Mouse (Mus musculus): Measurements from ENCODE around the gene Gm10271. TPM values are rescaled to one million over a fixed set of nuclear protein-coding genes. Genes with fewer than 3 reads are reported as not detected.
A peak's percentile ranks its signal among the peaks of the same experiment; 100 is the strongest.

The Gm10271 gene
- polyA plus RNA-seq (2012; rRNA removed), result not detected in 2 replicates

DNA sequence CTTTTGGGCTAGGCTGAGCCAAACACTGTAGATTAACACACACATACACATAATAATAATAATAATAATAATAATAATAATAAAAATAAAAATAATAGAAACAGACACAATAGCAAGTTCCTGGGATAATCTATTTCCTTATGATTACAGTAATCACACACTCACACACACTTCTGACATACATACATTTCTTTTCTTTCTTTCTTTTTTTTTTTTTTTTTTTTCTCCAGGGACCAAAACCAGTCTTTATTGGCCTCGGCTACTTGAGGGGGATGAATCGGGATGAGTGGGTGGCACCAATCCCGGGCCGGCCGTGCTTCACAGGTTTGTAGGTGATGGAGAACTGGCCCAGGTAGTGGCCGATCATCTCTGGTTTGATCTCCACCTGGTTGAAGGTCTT, at the start of gene Gm10271:
TSS of gene Gm10271 (minus strand) at position 101 of the 400 bp plus-strand sequence.
- Histone ChIP-seq H3K4me1 (ENCODE audit: control insufficient read depth, insufficient read depth, low read length) (no peaks in the 10 kb centered on the region), H3K4me3 (ENCODE audit: insufficient read depth, low read length) (no peak within 1 kb of the TSS), H3K27ac (ENCODE audit: insufficient read depth, low read length) (no peak within 1 kb of the TSS)
- TF ChIP-seq CTCF (IDR thresholded peaks at IDR 0.05; ENCODE audit: extremely low read depth, insufficient read depth, low read length), result no peak
- TF ChIP-seq POLR2A (IDR thresholded peaks at IDR 0.05; ENCODE audit: extremely low read depth, insufficient read depth, low read length), result no peak

DNA sequence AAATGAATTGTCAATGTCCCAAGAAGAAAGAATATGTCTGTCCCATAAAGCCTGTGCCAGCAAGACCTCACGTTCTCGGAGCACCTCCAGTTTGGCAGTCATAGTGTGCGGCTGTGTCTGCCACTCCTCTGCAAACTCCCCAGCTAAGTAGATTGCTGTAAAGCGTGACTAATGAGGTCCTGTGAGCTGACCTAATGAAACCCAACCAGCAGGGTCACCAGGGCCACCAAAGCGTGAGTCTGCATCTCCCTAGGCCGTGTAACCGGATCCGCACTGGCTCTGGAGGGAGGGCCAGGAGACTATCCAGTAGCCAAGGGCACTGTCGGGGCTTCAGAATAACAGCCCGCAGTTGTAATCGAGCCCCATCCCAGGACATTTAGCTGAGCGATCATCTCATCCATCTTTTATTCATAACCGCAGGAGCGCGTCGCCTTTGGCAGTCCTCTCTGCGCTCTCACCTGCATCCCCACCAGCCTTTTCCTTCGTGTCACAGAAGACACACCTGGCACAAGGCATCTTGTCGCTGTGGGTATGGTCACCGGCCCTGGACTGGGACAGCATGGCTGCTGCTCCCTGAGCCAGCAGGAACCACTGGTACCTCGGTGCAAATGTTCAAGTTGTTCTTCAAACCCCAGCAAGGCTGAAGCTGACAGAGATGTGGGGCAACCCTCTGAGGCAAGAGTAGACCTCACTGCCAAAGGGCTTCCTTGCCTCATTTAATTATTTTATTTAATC, 48.8 kb upstream of the Gm10271 start:
- TF ChIP-seq CTCF (IDR thresholded peaks at IDR 0.05; ENCODE audit: extremely low read depth, insufficient read depth, low read length), result no peak
- TF ChIP-seq POLR2A (IDR thresholded peaks at IDR 0.05; ENCODE audit: extremely low read depth, insufficient read depth, low read length), result no peak
- H3K4me3 ChIP-seq (ENCODE audit: insufficient read depth, low read length), result no peak overlapping the region
- H3K4me1 ChIP-seq (ENCODE audit: control insufficient read depth, insufficient read depth, low read length), result no peaks in the 10 kb centered on the region
- no peak overlapping the region for H3K27ac ChIP-seq (ENCODE audit: insufficient read depth, low read length)

DNA sequence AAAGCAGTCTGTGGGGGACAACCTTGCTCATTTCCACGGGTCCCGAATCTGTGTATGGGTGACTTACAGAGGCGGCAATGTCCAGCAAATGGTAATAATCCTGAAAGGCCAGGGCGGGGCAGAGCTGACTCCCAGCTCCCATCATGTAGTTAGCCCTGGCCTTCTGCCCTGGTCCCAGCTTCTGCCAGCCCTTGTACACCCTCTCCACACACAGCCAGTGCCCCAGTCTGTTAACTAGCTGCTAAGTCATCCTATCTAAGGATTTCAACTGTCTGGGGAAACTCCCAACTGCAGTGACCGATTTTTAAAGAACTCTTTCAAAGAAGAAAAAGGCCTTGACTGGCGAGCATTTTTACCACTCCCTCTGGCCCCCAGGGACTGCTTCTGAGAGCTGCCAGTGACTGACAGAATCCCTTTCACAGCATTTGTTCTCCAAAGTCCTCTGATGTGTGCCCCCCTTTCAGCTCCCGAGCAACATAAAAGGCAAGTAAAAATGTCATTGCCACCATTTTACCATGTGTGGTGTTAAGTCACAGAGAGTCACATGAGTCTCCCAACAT, 46.0 kb upstream of the Gm10271 start:
- no peak overlapping the region for H3K4me3 ChIP-seq (ENCODE audit: insufficient read depth, low read length)

GRCm38 (mm10) chr10:117014565-117014964, 42.2 kb upstream of the Gm10271 start:
- H3K27ac ChIP-seq (ENCODE audit: insufficient read depth, low read length), result no peak overlapping the region
- H3K4me3 ChIP-seq (ENCODE audit: insufficient read depth, low read length), result no peak overlapping the region
- TF ChIP-seq POLR2A (IDR thresholded peaks at IDR 0.05; ENCODE audit: extremely low read depth, insufficient read depth, low read length) (no peak), CTCF (IDR thresholded peaks at IDR 0.05; ENCODE audit: extremely low read depth, insufficient read depth, low read length) (no peak)
- peaks cover 7% of the 10 kb centered on the region; the same call in 1 of the 2 replicates for H3K4me1 ChIP-seq (ENCODE audit: control insufficient read depth, insufficient read depth, low read length)

More for the DNA sequence above, 46.0 kb upstream of the Gm10271 start:
- no peak overlapping the region for H3K27ac ChIP-seq (ENCODE audit: insufficient read depth, low read length)
- peaks cover 5% of the 10 kb centered on the region; the same call in 1 of the 2 replicates for H3K4me1 ChIP-seq (ENCODE audit: control insufficient read depth, insufficient read depth, low read length)
- TF ChIP-seq CTCF (IDR thresholded peaks at IDR 0.05; ENCODE audit: extremely low read depth, insufficient read depth, low read length) (no peak), POLR2A (IDR thresholded peaks at IDR 0.05; ENCODE audit: extremely low read depth, insufficient read depth, low read length) (no peak)

DNA sequence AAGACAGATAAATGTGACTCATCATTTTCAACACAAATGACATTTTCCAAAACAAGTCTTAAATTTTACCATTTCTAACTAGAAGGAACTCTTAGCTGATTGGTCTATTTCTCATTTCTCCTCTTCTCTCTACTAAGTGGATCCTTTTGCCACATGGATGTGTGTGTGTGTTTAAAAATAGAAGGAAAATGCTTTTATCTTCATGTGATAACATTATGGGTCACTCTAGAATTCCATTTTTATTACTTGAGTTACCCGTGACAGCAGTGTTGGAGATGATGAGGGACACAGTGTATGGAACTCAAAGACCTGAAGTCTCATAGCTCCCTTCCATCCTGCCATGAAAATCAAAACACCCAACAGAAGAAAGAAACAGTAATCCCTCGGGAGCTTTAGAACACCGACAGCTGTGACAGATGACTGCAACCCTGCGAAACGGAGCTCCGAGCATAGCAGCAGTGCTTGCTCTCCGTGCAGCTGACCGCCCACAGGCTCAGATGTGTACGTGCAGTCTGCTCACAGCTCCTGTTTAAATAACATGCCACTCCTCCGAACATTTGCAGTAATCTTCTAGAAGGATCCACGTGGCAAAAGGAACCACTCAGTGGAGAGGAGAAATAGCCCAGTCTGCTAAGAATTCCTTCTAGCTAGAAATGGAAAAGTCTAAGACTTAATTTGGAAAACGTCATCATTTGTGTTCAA, 41.4 kb upstream of the Gm10271 start:
- no peak overlapping the region for H3K27ac ChIP-seq (ENCODE audit: insufficient read depth, low read length)

GRCm38 (mm10) chr10:117011047-117011446, 38.6 kb upstream of the Gm10271 start:
- Histone ChIP-seq H3K27ac (ENCODE audit: insufficient read depth, low read length) (no peak overlapping the region), H3K4me1 (ENCODE audit: control insufficient read depth, insufficient read depth, low read length) (peaks cover 8% of the 10 kb centered on the region; the same call in 1 of the 2 replicates), H3K4me3 (ENCODE audit: insufficient read depth, low read length) (no peak overlapping the region)
- TF ChIP-seq CTCF (IDR thresholded peaks at IDR 0.05; ENCODE audit: extremely low read depth, insufficient read depth, low read length) (no peak), POLR2A (IDR thresholded peaks at IDR 0.05; ENCODE audit: extremely low read depth, insufficient read depth, low read length) (no peak)

More for the DNA sequence above, 41.4 kb upstream of the Gm10271 start:
- H3K4me1 ChIP-seq (ENCODE audit: control insufficient read depth, insufficient read depth, low read length), result peaks cover 7% of the 10 kb centered on the region; the same call in 1 of the 2 replicates
- no peak overlapping the region for H3K4me3 ChIP-seq (ENCODE audit: insufficient read depth, low read length)
- TF ChIP-seq CTCF (IDR thresholded peaks at IDR 0.05; ENCODE audit: extremely low read depth, insufficient read depth, low read length), result no peak
- peak; percentile 63; the same call in 1 of the 2 replicates for TF ChIP-seq POLR2A (IDR thresholded peaks at IDR 0.05; ENCODE audit: extremely low read depth, insufficient read depth, low read length)

- Histone ChIP-seq H3K27ac (ENCODE audit: insufficient read depth, low read length) (no peak overlapping the region), H3K4me1 (ENCODE audit: control insufficient read depth, insufficient read depth, low read length) (peaks cover 8% of the 10 kb centered on the region; the same call in 1 of the 2 replicates), H3K4me3 (ENCODE audit: insufficient read depth, low read length) (no peak overlapping the region)
- TF ChIP-seq CTCF (IDR thresholded peaks at IDR 0.05; ENCODE audit: extremely low read depth, insufficient read depth, low read length), result no peak
- no peak for TF ChIP-seq POLR2A (IDR thresholded peaks at IDR 0.05; ENCODE audit: extremely low read depth, insufficient read depth, low read length)
These were observed 37.3 kb upstream of the Gm10271 start for GRCm38 (mm10) chr10:117009691-117010090.

DNA sequence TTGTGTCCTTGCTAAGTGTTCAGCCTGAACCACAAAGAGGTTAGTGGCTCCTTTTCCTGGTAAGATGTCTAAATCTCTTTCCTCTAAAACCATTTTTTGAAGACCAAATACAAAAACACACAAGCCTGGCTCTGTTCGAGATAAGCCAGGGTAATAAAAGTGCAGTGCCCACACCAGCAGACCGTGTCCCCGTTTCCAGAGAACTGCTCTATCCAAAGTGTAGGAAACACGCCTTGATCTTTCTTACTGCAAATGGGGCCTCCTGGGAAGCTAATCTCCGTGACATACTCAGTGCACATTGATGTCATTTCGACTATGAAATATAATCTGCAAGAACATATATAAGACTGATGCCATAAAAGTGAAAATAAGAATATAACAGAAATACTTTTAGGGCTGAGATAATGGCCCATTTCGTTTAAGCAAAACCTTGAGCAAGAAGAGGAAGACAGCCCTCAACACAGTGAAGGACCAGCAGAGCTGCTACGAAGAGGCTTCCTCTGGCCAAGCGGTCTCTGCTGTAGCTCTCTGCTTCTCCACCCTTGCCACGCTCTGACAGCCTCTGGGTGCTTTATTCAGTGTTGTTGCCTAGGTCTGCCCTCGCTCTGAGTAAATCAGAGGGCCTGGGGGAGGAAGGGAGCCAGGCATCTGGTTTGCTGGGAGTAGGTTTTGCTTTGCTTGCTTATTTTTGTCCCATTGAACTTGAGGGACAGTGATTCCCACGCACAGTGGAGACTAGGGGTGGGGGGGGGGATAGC, 33.5 kb upstream of the Gm10271 start:
- H3K27ac ChIP-seq (ENCODE audit: insufficient read depth, low read length), result no peak overlapping the region
- H3K4me3 ChIP-seq (ENCODE audit: insufficient read depth, low read length), result no peak overlapping the region
- TF ChIP-seq CTCF (IDR thresholded peaks at IDR 0.05; ENCODE audit: extremely low read depth, insufficient read depth, low read length), result no peak
- peaks cover 3% of the 10 kb centered on the region; the same call in 1 of the 2 replicates for H3K4me1 ChIP-seq (ENCODE audit: control insufficient read depth, insufficient read depth, low read length)

DNA sequence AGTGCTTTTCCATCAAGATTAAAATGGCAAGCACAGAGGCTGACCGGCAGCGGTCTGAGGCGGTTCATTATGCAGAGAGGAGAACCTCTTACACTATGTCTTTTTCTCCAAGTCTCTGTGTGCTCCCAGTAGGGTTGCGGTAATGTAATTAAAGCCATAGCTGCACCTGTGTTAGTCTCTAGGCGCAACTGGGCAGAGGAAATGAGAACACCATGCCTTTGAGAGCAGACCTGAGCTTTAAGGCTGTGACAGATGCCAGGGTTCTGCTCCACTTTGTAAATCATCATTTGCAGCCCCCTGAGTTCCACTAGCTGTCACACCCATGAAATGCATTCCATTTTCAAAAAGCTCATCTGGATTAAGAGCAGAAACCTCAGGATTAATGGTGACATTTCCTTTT, 32.3 kb upstream of the Gm10271 start:
- H3K27ac ChIP-seq (ENCODE audit: insufficient read depth, low read length), result no peak overlapping the region
- TF ChIP-seq POLR2A (IDR thresholded peaks at IDR 0.05; ENCODE audit: extremely low read depth, insufficient read depth, low read length) (no peak), CTCF (IDR thresholded peaks at IDR 0.05; ENCODE audit: extremely low read depth, insufficient read depth, low read length) (no peak)
- no peak overlapping the region for H3K4me3 ChIP-seq (ENCODE audit: insufficient read depth, low read length)
- peaks cover 3% of the 10 kb centered on the region; the same call in 1 of the 2 replicates for H3K4me1 ChIP-seq (ENCODE audit: control insufficient read depth, insufficient read depth, low read length)
